Mouse (Mus musculus): ENCODE measurements at regions not wholly inside any gene's neighbourhood (a gene's known extent, or its start where the extent isn't known, plus 50 kb on each side); places are given as distances from the start of the nearest gene placed in this dataset.

DNA sequence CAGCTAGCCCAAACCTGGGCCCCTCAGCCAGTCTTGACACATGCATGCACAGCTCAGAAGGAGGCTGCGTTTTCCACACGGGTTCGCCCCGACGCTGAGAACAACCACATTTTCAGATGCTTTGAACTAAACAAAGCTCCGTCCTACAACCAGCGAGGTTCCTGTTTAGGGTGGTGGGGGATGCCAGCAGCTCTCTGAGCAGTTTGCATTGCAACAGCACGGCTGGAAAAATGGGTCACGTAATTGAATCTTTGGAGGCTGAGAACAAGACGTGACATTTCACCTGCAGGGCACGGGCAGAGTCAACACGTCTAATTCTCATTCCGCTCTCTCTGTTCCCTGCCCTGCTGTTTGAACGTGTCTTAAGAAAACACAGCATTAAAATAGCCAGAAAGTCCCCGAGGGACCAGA is 119.2 kb downstream of the Syk start:
- TF ChIP-seq POLR2A (IDR thresholded peaks at IDR 0.05; ENCODE audit: extremely low read depth, insufficient read depth, low read length): no peak
- TF ChIP-seq CTCF (IDR thresholded peaks at IDR 0.05; ENCODE audit: extremely low read depth, insufficient read depth, low read length): no peak

DNA sequence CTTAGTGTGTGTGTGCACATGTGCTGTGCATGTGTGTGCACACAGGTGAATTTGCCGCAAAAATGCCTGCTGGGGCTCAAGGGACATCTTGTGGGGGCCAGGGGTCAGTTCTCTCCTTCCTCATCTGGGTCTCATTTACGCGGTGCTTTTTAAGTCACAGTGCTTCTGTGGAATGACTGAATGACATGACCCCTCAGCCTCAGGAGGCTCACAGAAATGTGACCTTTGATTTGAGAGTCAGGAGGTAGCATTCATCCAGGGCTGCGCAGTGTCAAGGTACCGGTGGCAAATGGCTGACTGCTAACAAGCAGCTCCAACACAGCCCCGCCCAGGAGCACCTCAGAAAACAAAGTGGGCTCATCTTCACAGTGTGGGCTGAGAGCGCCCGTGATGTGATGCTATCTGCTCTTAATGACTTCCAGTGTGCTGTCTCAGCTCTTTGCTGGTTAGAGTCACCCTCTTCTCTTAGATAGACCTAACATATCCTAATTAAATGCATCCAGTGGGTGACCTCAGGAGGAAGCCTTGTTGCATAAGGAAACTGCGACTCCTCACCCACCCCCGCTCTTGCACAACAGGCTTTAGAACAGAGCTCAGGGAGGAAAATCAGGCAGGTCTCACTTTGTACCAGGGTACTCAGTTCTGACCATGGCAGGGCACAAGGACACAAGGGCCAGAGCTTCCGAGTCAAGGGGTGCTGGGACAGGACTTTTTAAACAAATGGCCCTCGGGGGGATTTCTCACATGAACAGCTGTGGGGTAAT is 120.6 kb downstream of the Syk start:
- TF ChIP-seq CTCF (IDR thresholded peaks at IDR 0.05; ENCODE audit: extremely low read depth, insufficient read depth, low read length): no peak
- no peak for TF ChIP-seq POLR2A (IDR thresholded peaks at IDR 0.05; ENCODE audit: extremely low read depth, insufficient read depth, low read length)
- Histone ChIP-seq H3K4me1 (ENCODE audit: control insufficient read depth, insufficient read depth, low read length) (no peaks in the 10 kb centered on the region), H3K27ac (ENCODE audit: insufficient read depth, low read length) (no peak overlapping the region), H3K4me3 (ENCODE audit: insufficient read depth, low read length) (no peak overlapping the region)

More for the DNA sequence above, 119.2 kb downstream of the Syk start:
- no peak overlapping the region for H3K27ac ChIP-seq (ENCODE audit: insufficient read depth, low read length)
- H3K4me1 ChIP-seq (ENCODE audit: control insufficient read depth, insufficient read depth, low read length): no peaks in the 10 kb centered on the region
- no peak overlapping the region for H3K4me3 ChIP-seq (ENCODE audit: insufficient read depth, low read length)

DNA sequence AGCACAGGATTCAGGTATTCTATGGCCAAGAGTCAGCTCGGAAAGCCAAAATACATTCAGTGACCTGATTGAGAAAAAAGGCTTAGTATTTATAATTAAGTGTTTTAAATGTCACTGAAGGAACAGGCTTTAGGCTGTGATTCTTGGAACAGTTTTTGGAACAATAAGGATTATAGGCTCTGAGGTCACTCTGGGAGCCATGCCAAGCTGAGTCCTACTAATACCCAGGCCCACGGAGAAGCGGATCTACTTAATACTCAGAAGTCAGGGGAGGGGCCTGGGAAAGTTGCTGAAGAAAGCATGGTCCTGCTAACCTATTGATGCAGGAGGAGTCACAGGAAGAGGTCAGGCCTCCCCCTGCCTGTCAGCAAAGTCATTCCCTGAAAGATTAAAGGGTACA is 121.7 kb downstream of the Syk start:
- Histone ChIP-seq H3K27ac (ENCODE audit: insufficient read depth, low read length) (no peak overlapping the region), H3K4me3 (ENCODE audit: insufficient read depth, low read length) (no peak overlapping the region), H3K4me1 (ENCODE audit: control insufficient read depth, insufficient read depth, low read length) (no peaks in the 10 kb centered on the region)
- TF ChIP-seq CTCF (IDR thresholded peaks at IDR 0.05; ENCODE audit: extremely low read depth, insufficient read depth, low read length) (no peak), POLR2A (IDR thresholded peaks at IDR 0.05; ENCODE audit: extremely low read depth, insufficient read depth, low read length) (no peak)

DNA sequence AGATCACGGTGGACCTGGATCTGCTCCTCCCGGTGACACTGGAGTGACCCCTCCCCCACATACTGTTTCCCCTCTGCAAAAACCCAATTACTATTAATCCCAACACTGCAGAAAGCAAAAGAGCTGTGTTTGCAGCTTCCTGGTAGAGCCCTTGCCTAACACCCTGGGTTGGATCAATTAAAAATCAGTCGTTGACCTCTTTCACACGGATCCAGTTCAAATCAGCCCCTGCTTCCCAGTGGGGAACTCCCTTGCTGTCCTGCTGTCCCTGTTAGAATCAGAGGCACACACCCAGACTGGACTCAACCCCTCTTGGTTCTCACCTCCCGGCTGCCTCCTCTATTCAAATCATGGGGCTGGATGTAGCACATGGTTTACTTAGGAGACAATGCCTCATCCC is 126.6 kb downstream of the Syk start:
- TF ChIP-seq POLR2A (IDR thresholded peaks at IDR 0.05; ENCODE audit: extremely low read depth, insufficient read depth, low read length): no peak
- no peak for TF ChIP-seq CTCF (IDR thresholded peaks at IDR 0.05; ENCODE audit: extremely low read depth, insufficient read depth, low read length)
- H3K4me3 ChIP-seq (ENCODE audit: insufficient read depth, low read length): no peak overlapping the region
- no peaks in the 10 kb centered on the region for H3K4me1 ChIP-seq (ENCODE audit: control insufficient read depth, insufficient read depth, low read length)
- no peak overlapping the region for H3K27ac ChIP-seq (ENCODE audit: insufficient read depth, low read length)

DNA sequence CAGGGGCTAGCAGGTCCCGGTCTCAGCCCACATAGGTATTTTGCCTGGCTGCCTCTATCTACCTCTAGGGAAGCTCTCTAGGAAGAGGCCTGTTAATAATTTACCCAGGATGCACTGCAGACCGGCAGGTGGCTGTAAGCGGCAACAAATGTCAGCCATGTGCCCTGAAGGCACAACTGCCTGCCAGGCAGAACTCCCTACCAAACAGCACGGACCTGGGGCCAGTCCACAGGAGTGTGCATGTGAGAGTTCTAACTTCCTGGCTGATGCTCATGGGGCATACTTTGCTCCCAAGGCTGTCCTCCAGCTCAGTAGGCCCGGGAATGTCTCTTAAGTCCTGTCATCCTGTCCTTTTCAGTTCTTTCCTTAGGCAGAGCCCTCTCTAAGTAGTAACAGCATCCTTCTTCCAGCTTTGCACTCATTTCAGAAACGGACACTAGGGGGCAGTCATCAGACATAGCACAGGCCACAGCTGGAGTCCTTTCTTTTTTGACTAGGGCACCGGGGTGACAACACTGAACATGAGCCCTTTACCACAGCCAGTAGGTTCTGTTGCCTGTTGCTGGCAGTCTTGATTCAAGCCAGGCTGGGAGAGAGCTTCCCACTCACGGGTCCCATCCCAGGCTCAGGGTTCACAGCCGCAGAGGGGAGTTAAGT is 128.9 kb downstream of the Syk start:
- no peak overlapping the region for H3K27ac ChIP-seq (ENCODE audit: insufficient read depth, low read length)
- TF ChIP-seq POLR2A (IDR thresholded peaks at IDR 0.05; ENCODE audit: extremely low read depth, insufficient read depth, low read length) (no peak), CTCF (IDR thresholded peaks at IDR 0.05; ENCODE audit: extremely low read depth, insufficient read depth, low read length) (peak; percentile 88)
- H3K4me3 ChIP-seq (ENCODE audit: insufficient read depth, low read length): no peak overlapping the region
- H3K4me1 ChIP-seq (ENCODE audit: control insufficient read depth, insufficient read depth, low read length): no peaks in the 10 kb centered on the region

DNA sequence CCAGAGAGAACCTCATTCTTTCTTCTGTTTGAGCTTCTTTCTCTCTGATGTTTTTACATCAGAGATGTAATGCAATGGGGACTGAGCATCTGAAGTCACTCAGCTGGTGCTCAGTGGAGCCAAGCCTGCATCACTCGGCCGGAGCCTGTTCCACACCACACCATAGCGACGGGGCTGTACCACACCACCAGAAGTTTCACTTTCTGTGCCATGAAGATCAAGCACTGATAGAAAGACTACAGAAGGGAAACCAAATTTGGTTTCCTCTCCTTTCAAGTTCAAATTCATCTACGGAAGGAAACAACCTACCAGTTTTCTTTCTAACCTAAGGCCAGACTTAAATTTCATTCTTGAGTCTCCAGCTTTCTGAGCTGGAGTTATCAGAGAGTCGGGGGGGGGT is 138.5 kb downstream of the Syk start:
- H3K4me1 ChIP-seq (ENCODE audit: control insufficient read depth, insufficient read depth, low read length): no peaks in the 10 kb centered on the region
- TF ChIP-seq POLR2A (IDR thresholded peaks at IDR 0.05; ENCODE audit: extremely low read depth, insufficient read depth, low read length) (no peak), CTCF (IDR thresholded peaks at IDR 0.05; ENCODE audit: extremely low read depth, insufficient read depth, low read length) (no peak)
- H3K4me3 ChIP-seq (ENCODE audit: insufficient read depth, low read length): no peak overlapping the region
- no peak overlapping the region for H3K27ac ChIP-seq (ENCODE audit: insufficient read depth, low read length)

DNA sequence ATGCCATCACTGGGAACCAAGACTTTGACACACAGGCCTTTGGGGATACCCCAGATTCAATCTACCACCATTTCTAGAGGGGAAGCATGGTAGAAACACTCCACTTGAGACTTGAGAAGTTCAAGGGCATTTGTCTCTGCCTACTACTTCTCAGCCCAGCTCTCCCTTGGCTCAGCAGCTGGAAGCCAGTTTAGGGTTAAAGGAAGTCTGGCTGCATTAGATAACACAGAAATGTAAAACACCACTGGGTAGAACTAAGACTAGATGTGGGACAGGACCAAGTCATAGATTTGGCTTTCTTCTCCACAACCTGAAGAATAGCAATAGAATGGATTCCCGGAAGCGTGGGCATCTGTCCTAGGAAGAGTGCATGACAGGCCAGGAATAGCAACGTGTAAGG is 139.7 kb downstream of the Syk start:
- Histone ChIP-seq H3K4me3 (ENCODE audit: insufficient read depth, low read length) (no peak overlapping the region), H3K27ac (ENCODE audit: insufficient read depth, low read length) (no peak overlapping the region), H3K4me1 (ENCODE audit: control insufficient read depth, insufficient read depth, low read length) (no peaks in the 10 kb centered on the region)
- TF ChIP-seq CTCF (IDR thresholded peaks at IDR 0.05; ENCODE audit: extremely low read depth, insufficient read depth, low read length) (no peak), POLR2A (IDR thresholded peaks at IDR 0.05; ENCODE audit: extremely low read depth, insufficient read depth, low read length) (no peak)

DNA sequence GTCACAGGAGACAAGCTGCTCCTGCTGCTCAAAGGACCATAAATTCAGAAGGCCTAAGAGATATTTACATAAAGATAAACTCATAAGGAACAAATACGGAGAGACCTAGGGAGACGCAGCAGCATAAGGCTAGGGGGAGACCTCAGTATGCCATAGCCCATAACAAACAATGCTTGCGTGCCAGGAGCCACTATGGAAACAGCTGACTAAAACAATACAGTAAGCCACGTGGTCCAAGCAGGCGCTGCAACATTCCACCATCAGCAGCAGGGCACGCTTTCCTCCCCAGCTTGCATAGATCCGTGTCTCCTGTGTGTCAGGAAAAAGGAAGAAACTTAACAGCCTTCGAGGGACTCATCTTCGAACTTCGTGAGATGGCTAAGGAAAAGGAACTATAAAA is 143.1 kb downstream of the Syk start:
- Histone ChIP-seq H3K27ac (ENCODE audit: insufficient read depth, low read length) (no peak overlapping the region), H3K4me3 (ENCODE audit: insufficient read depth, low read length) (no peak overlapping the region), H3K4me1 (ENCODE audit: control insufficient read depth, insufficient read depth, low read length) (no peaks in the 10 kb centered on the region)
- no peak for TF ChIP-seq CTCF (IDR thresholded peaks at IDR 0.05; ENCODE audit: extremely low read depth, insufficient read depth, low read length)
- TF ChIP-seq POLR2A (IDR thresholded peaks at IDR 0.05; ENCODE audit: extremely low read depth, insufficient read depth, low read length): no peak

DNA sequence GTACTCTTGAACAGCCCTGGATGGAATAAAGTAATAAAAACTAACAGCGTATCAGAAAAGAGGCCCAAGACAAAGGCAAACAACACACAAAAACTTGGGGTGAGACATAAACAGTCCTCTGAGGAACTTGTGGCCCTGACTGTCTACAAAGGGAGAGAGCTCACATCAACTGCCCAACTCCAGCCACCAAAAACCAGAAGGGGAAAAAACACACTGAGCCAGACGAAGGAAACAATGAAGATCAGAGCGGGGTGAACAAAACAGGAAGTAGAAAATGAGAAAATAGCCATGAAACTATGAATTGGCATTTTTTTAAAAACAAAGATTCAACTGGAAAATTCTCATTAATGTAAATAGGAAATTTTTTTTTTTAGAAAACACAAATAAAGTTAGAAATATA is 143.6 kb downstream of the Syk start:
- TF ChIP-seq POLR2A (IDR thresholded peaks at IDR 0.05; ENCODE audit: extremely low read depth, insufficient read depth, low read length) (no peak), CTCF (IDR thresholded peaks at IDR 0.05; ENCODE audit: extremely low read depth, insufficient read depth, low read length) (no peak)
- no peaks in the 10 kb centered on the region for H3K4me1 ChIP-seq (ENCODE audit: control insufficient read depth, insufficient read depth, low read length)
- H3K4me3 ChIP-seq (ENCODE audit: insufficient read depth, low read length): no peak overlapping the region
- H3K27ac ChIP-seq (ENCODE audit: insufficient read depth, low read length): no peak overlapping the region

DNA sequence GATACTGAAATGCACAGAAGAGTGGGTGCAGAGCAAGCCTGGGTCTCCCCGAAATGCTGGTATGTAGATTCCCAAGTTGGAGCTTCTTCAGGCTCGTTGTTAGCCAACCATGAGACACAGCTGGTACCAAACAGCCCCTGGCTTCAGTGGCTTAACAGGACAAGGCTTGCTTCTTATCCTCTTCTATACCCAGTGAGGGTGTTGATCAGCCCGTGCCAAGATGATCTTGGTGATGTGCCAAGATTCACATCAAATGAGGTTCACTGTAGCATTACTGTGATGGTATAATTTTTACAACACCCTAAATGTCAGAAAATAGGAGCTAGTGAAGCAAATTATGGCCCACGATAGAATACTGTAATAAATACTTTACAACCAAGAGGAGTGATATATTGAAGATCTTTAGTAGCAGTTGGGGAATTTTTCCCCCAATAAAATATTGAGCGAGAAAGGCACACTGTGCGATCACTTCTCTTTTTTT is 152.5 kb downstream of the Syk start:
- Histone ChIP-seq H3K27ac (ENCODE audit: insufficient read depth, low read length) (no peak overlapping the region), H3K4me1 (ENCODE audit: control insufficient read depth, insufficient read depth, low read length) (no peaks in the 10 kb centered on the region), H3K4me3 (ENCODE audit: insufficient read depth, low read length) (no peak overlapping the region)
- no peak for TF ChIP-seq POLR2A (IDR thresholded peaks at IDR 0.05; ENCODE audit: extremely low read depth, insufficient read depth, low read length)
- TF ChIP-seq CTCF (IDR thresholded peaks at IDR 0.05; ENCODE audit: extremely low read depth, insufficient read depth, low read length): no peak
